Mouse (Mus musculus) activated CD4-positive, CD25-positive, alpha-beta regulatory T cell, adult 9 weeks (primary cell): ENCODE results near the gene Odf4. TPM values are rescaled to one million over a fixed set of nuclear protein-coding genes. Genes with fewer than 3 reads are reported as not detected.

Experiments
- polyA plus RNA-seq: library from polyadenylated mRNA; unstranded; fragments of 100-300 nt; shearing (Covaris generic); gene quantifications from one replicate; pipeline ENCODE4 v1.2.1, GENCODE M21; 2017

The Odf4 gene
- polyA plus RNA-seq = not detected

DNA sequence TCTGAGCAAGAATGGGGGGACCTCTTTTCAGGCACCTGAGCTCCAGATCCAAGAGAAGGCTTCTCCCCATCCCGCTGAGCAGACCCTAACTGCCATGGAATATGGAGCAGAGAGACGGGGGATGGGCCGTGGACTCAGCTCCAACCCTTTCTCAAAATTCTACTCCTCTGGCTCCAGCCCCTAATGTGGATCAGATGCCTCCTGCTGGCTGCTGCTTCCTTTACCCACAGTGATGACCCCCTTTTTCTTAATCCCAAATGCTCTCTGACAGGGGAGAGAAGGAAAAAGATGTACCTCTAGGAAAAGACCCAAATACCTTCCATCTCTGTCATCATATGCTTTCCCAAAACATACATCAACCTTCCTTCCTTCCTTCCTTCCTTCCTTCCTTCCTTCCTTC is at the start of gene Odf4:
Gene Odf4 (minus strand): TSS at position 101 of the 400 bp plus-strand sequence.

GRCm38 (mm10) chr11:68975085-68975484 is 48.2 kb upstream of the Odf4 start, which contains the start of gene Rangrf:
Rangrf (minus strand) TSS chr11:68975185.

GRCm38 (mm10) chr11:68967337-68968282 is 40.7 kb upstream of the Odf4 start, which contains the start of gene Slc25a35:
Slc25a35 (plus strand) TSS chr11:68968131.

DNA sequence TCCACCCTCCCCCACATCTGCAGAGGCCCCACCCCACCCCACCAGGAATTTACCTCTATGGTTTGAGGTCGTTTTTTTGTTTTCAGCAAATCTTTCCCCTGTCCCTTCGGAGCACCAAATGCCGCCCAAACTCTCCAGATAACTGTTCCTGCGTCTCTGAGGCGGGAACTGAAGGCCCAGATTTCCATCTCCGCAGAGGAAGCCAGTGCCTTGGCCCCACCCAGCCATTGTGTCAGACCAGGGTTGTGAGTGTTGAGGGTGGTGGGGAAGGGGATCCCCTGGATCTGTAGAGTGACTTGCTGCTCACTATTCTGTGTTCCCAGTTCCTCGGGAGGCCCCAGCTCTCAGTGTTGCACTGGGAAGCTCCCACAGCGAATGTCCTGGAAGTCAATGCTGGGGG is 30.4 kb upstream of the Odf4 start, which contains the start of gene Arhgef15:
Gene Arhgef15 (minus strand): TSS at position 173 of the 400 bp plus-strand sequence.

DNA sequence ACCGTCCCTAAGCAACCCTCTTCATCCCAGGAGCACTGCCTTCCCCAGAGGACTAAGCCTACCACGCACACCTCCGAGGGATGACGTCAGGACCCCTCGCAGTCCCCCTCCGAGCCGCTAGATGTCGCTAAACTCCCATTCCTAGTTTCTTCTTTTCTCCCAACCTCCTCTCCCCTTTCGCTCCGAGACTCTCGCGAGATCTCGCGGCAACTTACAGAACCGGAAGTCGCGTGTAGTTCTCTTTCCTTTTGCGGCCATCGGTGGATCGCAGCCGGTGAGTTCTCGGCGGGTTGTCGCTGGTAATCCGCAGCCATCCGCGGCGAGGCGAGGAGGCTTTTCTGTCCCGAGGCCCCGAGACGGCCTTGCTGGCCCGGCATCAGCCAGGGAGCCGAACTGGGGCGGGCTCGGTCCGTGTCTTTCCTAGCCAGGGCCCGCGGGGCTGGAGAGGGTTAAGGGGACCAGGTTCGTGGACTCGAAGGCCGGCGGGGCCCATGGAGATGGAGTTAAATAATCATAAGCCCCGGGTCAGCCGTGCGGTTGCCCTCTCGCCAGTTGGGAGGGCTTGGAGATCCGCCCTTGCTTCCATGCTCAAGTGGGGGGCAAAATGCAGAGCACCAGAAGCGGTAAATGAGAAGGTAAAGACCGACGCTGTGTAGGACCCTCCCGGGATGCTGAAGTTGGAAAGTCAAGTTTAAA is 25.4 kb downstream of the Odf4 start, which contains the start of gene Rpl26:
Gene Rpl26 (plus strand): TSS at position 233 of the 696 bp plus-strand sequence.

DNA sequence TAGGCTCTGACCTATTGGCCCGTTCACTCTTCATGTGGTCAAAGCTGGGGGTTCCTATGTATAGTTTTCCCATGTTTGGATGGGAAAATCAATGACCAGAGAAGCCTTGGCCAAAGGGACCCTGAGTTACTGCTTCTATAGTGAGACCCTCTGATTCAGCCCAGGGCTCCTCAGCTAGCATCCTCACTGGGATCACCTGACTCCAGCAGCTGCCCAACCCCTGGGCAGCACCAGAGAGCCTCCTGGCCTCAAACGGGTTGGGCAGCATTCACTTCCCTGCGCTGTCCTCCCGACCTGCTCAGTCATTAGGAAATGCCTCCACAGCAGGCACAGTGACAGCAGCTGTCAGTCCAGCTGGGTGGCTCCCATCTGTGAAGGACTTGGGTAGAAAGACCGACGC is 38.6 kb downstream of the Odf4 start, which contains the start of gene Rnf222:
Gene Rnf222 (plus strand): TSS at position 301 of the 400 bp plus-strand sequence.

Other genes with a start within 250 kb of the Odf4 start
- gene Myh10, start 235.5 kb downstream of the Odf4 start, polyA plus RNA-seq = 1.7 TPM
- 69.0 TPM for gene Ndel1, start 55.2 kb downstream of the Odf4 start, polyA plus RNA-seq
- gene Rnf222, start 38.5 kb downstream of the Odf4 start, polyA plus RNA-seq = not detected
- 1,048 TPM for gene Rpl26, start 25.5 kb downstream of the Odf4 start, polyA plus RNA-seq
- gene Arhgef15, start 30.4 kb upstream of the Odf4 start, polyA plus RNA-seq = 0.24 TPM
- gene Slc25a35, start 41.0 kb upstream of the Odf4 start, polyA plus RNA-seq = 10.6 TPM
- 40.7 TPM for gene Rangrf, start 48.1 kb upstream of the Odf4 start, polyA plus RNA-seq
- gene Pfas, start 81.4 kb upstream of the Odf4 start, polyA plus RNA-seq = 5.7 TPM
- gene Ctc1, start 88.8 kb upstream of the Odf4 start, polyA plus RNA-seq = 26.9 TPM
- 14.1 TPM for gene Aurkb, start 118.6 kb upstream of the Odf4 start, polyA plus RNA-seq
- 7.1 TPM for gene Borcs6, start 132.6 kb upstream of the Odf4 start, polyA plus RNA-seq
- 4.0 TPM for gene Tmem107, start 143.7 kb upstream of the Odf4 start, polyA plus RNA-seq
- gene Vamp2, start 161.4 kb upstream of the Odf4 start, polyA plus RNA-seq = 53.5 TPM
- gene Per1, start 168.1 kb upstream of the Odf4 start, polyA plus RNA-seq = 10.8 TPM
- gene Hes7, start 193.3 kb upstream of the Odf4 start, polyA plus RNA-seq = not detected
- gene 9130213A22Rik, start 195.5 kb upstream of the Odf4 start, polyA plus RNA-seq = not detected
- 0.09 TPM for gene Aloxe3, start 198.8 kb upstream of the Odf4 start, polyA plus RNA-seq
- not detected for gene Alox12b, start 229.9 kb upstream of the Odf4 start, polyA plus RNA-seq